Mouse (Mus musculus) lung, postnatal 0 days (tissue): ENCODE data around the gene Srsf9.
A peak's percentile ranks its signal among the peaks of the same experiment; 100 is the strongest.

Experiments
- CTCF ChIP-seq: IDR thresholded peaks from 2 replicates; pipeline ENCODE4 v1.5.1; 2016; ENCODE audit warnings: antibody characterized with exemption, mild to moderate bottlenecking
- EP300 ChIP-seq: IDR thresholded peaks from 2 replicates; pipeline ENCODE4 v1.6.1; 2016; ENCODE audit warnings: antibody characterized with exemption, mild to moderate bottlenecking, control low read depth

DNA sequence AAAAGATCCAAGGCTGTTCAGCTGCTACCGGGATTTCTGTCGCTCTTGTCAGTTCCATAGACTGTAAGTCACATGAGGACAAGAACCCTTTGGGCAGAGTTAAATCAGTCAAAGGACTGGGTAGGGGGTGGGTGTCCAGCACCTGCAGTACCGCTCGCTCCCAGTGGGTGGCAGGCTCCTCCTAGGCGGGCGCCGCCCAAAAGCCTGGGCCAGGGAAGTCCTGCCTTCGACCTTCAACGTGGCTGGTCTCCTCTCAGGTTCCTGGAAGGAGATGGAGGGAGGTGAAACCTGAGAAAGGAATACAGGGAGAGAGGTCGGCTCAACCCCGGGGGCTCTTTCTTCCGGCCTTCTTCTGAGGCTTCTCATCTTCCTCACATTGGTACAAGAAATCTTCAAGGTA lies 31.9 kb downstream of the Srsf9 start:
- TF ChIP-seq CTCF (peak; percentile 94), EP300 (no peak)
